Mouse (Mus musculus): Measurements from ENCODE around the gene Glrx5. TPM values are rescaled to one million over a fixed set of nuclear protein-coding genes. Genes with fewer than 3 reads are reported as not detected.

The Glrx5 gene
- polyA plus RNA-seq, 1 experiment from 2014 or later: 188 TPM

DNA sequence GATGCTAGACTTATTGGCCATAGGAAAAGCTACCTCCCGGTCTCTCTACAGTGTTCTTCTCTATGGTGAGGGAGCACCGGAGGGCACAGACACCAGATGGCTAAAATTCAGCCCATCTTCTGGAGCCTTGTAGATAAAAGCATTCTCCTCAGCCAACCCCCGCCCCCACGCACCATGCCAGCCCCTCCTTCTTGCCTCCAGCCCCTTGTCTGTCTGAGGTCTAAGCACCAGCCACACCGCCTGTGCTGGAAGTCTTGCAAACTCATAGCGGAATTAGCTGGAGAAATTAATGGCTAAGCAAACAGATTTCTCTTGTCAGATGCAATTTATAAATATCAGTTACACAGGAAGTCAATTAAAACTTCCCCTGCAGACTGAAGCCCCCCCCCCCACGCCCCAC, 43.0 kb downstream of the Glrx5 start:
- Histone ChIP-seq H3K36me3 (replicated peaks; ENCODE audit: control insufficient read depth, insufficient read depth, low read depth, low read length) (no peaks in the 10 kb centered on the region), H3K27ac (replicated peaks; ENCODE audit: low read depth, low read length) (no peak overlapping the region), H3K4me1 (ENCODE audit: control insufficient read depth, insufficient read depth, low read length) (no peaks in the 10 kb centered on the region), H3K9ac (replicated peaks; ENCODE audit: low read length) (no peak overlapping the region), H3K27me3 (ENCODE audit: control insufficient read depth, insufficient read depth, low read length) (no peaks in the 10 kb centered on the region), H3K9me3 (replicated peaks; ENCODE audit: control insufficient read depth, low read length) (no peaks in the 10 kb centered on the region), H3K4me2 (ENCODE audit: low read depth, low read length) (no peak overlapping the region), H3K4me3 (ENCODE audit: low read depth, low read length) (no peak overlapping the region)
- DNase-seq (ENCODE audit: low spot score) (no peak), ATAC-seq (replicated peaks; ENCODE audit: insufficient number of reproducible peaks, low FRiP score, low TSS enrichment, low read depth) (no peak)
- 60% methylated on average over 7 of the region's 7 CpGs for WGBS

DNA sequence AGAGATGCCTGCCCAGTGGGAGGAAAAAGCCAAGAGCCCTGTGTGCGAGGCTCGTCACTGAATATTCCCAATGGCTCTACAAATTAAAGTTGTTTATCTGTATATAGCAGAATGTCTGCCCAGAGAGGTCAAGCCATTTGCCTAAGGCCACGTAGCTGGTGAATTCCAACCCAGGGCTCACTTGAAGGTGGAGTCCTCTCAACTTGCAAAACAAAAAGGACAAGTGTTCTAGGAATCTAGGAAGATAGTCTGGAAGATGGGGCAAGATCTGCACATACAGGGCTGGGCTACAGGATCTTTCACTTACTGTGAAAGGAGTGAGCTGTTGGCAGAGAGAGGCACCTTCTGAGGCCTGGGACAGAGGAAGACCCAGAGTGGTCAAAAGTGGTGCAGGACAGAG, 44.0 kb downstream of the Glrx5 start:
- H3K27me3 ChIP-seq (ENCODE audit: control insufficient read depth, insufficient read depth, low read length): no peaks in the 10 kb centered on the region
- DNase-seq (ENCODE audit: low spot score): no peak
- H3K27ac ChIP-seq (replicated peaks; ENCODE audit: low read depth, low read length): no peak overlapping the region
- H3K9ac ChIP-seq (replicated peaks; ENCODE audit: low read length): no peak overlapping the region
- H3K4me2 ChIP-seq (ENCODE audit: low read depth, low read length): no peak overlapping the region
- H3K9me3 ChIP-seq (replicated peaks; ENCODE audit: control insufficient read depth, low read length): no peaks in the 10 kb centered on the region
- no peak for ATAC-seq (replicated peaks; ENCODE audit: insufficient number of reproducible peaks, low FRiP score, low TSS enrichment, low read depth)
- no peak overlapping the region for H3K4me3 ChIP-seq (ENCODE audit: low read depth, low read length)
- H3K36me3 ChIP-seq (replicated peaks; ENCODE audit: control insufficient read depth, insufficient read depth, low read depth, low read length): no peaks in the 10 kb centered on the region
- no peaks in the 10 kb centered on the region for H3K4me1 ChIP-seq (ENCODE audit: control insufficient read depth, insufficient read depth, low read length)
- WGBS: 70% methylated on average over 3 of the region's 3 CpGs

DNA sequence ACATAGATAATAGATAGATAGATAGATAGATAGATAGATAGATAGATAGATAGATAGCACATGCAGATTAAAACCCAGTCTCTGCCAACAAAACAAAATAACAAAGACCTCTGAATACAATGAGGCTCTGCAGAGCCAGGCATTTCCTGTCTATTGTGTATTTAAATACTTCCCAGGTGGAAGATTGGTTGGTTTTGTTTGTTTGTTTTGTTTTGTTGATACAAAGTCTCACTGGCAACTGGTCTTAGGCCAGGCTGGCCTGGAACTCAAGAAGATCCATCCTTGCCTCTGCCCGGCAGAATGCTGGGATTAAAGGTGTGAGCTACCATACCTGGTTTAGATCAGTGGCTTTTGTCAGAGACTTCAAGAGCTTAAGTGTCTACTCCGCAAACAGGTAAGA, 44.7 kb downstream of the Glrx5 start:
- H3K27ac ChIP-seq (replicated peaks; ENCODE audit: low read depth, low read length): no peak overlapping the region
- H3K9ac ChIP-seq (replicated peaks; ENCODE audit: low read length): no peak overlapping the region
- H3K27me3 ChIP-seq (ENCODE audit: control insufficient read depth, insufficient read depth, low read length): no peaks in the 10 kb centered on the region
- H3K4me1 ChIP-seq (ENCODE audit: control insufficient read depth, insufficient read depth, low read length): no peaks in the 10 kb centered on the region
- H3K9me3 ChIP-seq (replicated peaks; ENCODE audit: control insufficient read depth, low read length): no peaks in the 10 kb centered on the region
- WGBS: 90% methylated on average over 2 of the region's 2 CpGs
- H3K4me3 ChIP-seq (ENCODE audit: low read depth, low read length): no peak overlapping the region
- no peaks in the 10 kb centered on the region for H3K36me3 ChIP-seq (replicated peaks; ENCODE audit: control insufficient read depth, insufficient read depth, low read depth, low read length)
- H3K4me2 ChIP-seq (ENCODE audit: low read depth, low read length): no peak overlapping the region
- DNase-seq (ENCODE audit: low spot score) (no peak), ATAC-seq (replicated peaks; ENCODE audit: insufficient number of reproducible peaks, low FRiP score, low TSS enrichment, low read depth) (no peak)

DNA sequence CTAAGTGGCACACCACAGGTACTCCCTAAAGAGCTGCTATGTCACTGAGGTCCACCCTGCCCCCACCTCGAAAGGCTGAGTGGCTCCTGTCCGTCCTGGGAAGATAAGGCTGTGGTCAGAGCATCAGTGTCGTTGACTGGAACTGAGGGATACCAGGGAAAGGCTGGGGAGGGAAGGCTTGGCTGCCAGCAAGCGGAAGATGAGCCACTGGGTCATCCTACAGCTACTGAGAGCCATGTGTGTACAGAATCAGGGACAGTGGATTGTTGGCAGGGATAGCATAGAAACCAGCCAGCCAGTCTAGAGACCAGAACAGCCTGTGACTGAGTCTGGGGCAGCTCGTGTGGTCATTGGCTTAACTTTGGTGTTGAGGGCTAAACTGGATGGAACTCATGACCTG, 51.7 kb downstream of the Glrx5 start:
- H3K27ac ChIP-seq (replicated peaks; ENCODE audit: low read depth, low read length): no peak overlapping the region
- no peak overlapping the region for H3K9ac ChIP-seq (replicated peaks; ENCODE audit: low read length)
- no peak overlapping the region for H3K4me3 ChIP-seq (ENCODE audit: low read depth, low read length)
- WGBS: 67% methylated on average over 5 of the region's 5 CpGs
- ATAC-seq (replicated peaks; ENCODE audit: insufficient number of reproducible peaks, low FRiP score, low TSS enrichment, low read depth): no peak
- no peak overlapping the region for H3K4me2 ChIP-seq (ENCODE audit: low read depth, low read length)
- H3K27me3 ChIP-seq (ENCODE audit: control insufficient read depth, insufficient read depth, low read length): no peaks in the 10 kb centered on the region
- H3K4me1 ChIP-seq (ENCODE audit: control insufficient read depth, insufficient read depth, low read length): no peaks in the 10 kb centered on the region
- no peaks in the 10 kb centered on the region for H3K9me3 ChIP-seq (replicated peaks; ENCODE audit: control insufficient read depth, low read length)
- H3K36me3 ChIP-seq (replicated peaks; ENCODE audit: control insufficient read depth, insufficient read depth, low read depth, low read length): no peaks in the 10 kb centered on the region
- DNase-seq (ENCODE audit: low spot score): no peak

DNA sequence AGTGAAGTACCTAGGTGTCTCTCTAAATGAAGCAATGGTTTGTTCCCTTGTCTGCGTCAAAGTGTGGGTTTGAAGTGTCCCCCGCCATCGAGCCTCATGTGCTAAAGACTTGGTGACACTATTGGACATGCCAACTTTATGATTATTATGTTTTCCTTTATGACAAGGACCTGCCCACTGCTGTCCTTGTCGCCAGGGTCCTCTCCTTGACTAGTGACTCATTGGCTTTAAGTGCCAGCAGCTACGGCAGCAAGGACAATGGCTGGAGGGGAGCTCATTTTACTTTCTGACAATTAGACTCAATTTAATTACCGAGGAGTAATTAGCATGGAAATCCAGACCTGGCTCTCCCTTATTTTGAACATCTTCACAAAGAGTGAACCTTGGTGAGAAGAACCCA, 52.3 kb downstream of the Glrx5 start:
- Histone ChIP-seq H3K27me3 (ENCODE audit: control insufficient read depth, insufficient read depth, low read length) (no peaks in the 10 kb centered on the region), H3K9me3 (replicated peaks; ENCODE audit: control insufficient read depth, low read length) (no peaks in the 10 kb centered on the region), H3K9ac (replicated peaks; ENCODE audit: low read length) (no peak overlapping the region), H3K4me2 (ENCODE audit: low read depth, low read length) (no peak overlapping the region), H3K4me1 (ENCODE audit: control insufficient read depth, insufficient read depth, low read length) (no peaks in the 10 kb centered on the region), H3K4me3 (ENCODE audit: low read depth, low read length) (no peak overlapping the region), H3K36me3 (replicated peaks; ENCODE audit: control insufficient read depth, insufficient read depth, low read depth, low read length) (no peaks in the 10 kb centered on the region), H3K27ac (replicated peaks; ENCODE audit: low read depth, low read length) (no peak overlapping the region)
- WGBS: 89% methylated on average over 6 of the region's 6 CpGs
- ATAC-seq (replicated peaks; ENCODE audit: insufficient number of reproducible peaks, low FRiP score, low TSS enrichment, low read depth) (no peak), DNase-seq (ENCODE audit: low spot score) (no peak)

DNA sequence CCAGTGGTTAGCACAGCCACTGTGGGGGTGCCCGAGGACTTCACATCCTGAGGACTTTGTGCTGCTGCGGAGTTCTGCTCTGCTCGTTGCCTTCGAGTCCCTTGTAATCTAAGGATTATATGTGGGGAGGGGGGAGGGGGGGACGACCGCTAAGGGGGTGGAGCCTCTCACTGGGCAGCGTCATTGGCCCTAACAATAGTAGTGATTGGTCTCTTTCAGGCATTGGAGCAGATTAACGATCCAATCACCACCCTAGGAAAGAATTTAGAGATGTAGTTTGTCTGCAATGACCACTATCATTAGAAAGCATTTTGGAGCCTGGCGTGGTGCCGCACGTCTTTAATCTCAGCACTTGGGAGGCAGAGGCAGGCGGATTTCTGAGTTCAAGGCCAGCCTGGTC, 52.8 kb downstream of the Glrx5 start:
- 85% methylated on average over 12 of the region's 12 CpGs for WGBS
- H3K27ac ChIP-seq (replicated peaks; ENCODE audit: low read depth, low read length): no peak overlapping the region
- no peaks in the 10 kb centered on the region for H3K36me3 ChIP-seq (replicated peaks; ENCODE audit: control insufficient read depth, insufficient read depth, low read depth, low read length)
- no peak overlapping the region for H3K4me3 ChIP-seq (ENCODE audit: low read depth, low read length)
- H3K9me3 ChIP-seq (replicated peaks; ENCODE audit: control insufficient read depth, low read length): no peaks in the 10 kb centered on the region
- no peaks in the 10 kb centered on the region for H3K27me3 ChIP-seq (ENCODE audit: control insufficient read depth, insufficient read depth, low read length)
- no peak overlapping the region for H3K4me2 ChIP-seq (ENCODE audit: low read depth, low read length)
- H3K9ac ChIP-seq (replicated peaks; ENCODE audit: low read length): no peak overlapping the region
- ATAC-seq (replicated peaks; ENCODE audit: insufficient number of reproducible peaks, low FRiP score, low TSS enrichment, low read depth) (no peak), DNase-seq (ENCODE audit: low spot score) (no peak)
- H3K4me1 ChIP-seq (ENCODE audit: control insufficient read depth, insufficient read depth, low read length): no peaks in the 10 kb centered on the region

DNA sequence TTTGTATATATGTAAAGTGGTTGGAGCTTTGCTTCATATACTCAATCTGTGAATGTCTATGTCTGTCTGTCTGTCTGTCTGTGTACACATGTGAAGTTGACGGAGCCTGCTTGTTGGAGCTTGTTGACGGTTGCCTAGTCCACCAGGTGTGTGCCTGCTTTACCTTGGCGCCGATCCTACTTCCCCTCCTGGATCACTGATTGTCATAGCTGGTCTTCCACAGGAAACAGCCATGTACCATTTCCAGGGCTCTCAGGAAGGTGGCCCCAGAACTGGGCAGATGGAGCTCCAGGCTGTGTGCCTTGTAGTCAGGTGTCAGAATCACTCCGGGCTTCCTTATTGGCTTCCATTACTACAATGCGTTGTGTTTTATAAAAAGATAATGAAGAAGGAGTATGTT, 54.3 kb downstream of the Glrx5 start:
- Histone ChIP-seq H3K27me3 (ENCODE audit: control insufficient read depth, insufficient read depth, low read length) (no peaks in the 10 kb centered on the region), H3K4me3 (ENCODE audit: low read depth, low read length) (no peak overlapping the region), H3K9ac (replicated peaks; ENCODE audit: low read length) (no peak overlapping the region), H3K4me1 (ENCODE audit: control insufficient read depth, insufficient read depth, low read length) (no peaks in the 10 kb centered on the region), H3K4me2 (ENCODE audit: low read depth, low read length) (no peak overlapping the region), H3K9me3 (replicated peaks; ENCODE audit: control insufficient read depth, low read length) (no peaks in the 10 kb centered on the region), H3K36me3 (replicated peaks; ENCODE audit: control insufficient read depth, insufficient read depth, low read depth, low read length) (no peaks in the 10 kb centered on the region), H3K27ac (replicated peaks; ENCODE audit: low read depth, low read length) (no peak overlapping the region)
- WGBS: 96% methylated on average over 6 of the region's 6 CpGs
- DNase-seq (ENCODE audit: low spot score) (no peak), ATAC-seq (replicated peaks; ENCODE audit: insufficient number of reproducible peaks, low FRiP score, low TSS enrichment, low read depth) (no peak)

DNA sequence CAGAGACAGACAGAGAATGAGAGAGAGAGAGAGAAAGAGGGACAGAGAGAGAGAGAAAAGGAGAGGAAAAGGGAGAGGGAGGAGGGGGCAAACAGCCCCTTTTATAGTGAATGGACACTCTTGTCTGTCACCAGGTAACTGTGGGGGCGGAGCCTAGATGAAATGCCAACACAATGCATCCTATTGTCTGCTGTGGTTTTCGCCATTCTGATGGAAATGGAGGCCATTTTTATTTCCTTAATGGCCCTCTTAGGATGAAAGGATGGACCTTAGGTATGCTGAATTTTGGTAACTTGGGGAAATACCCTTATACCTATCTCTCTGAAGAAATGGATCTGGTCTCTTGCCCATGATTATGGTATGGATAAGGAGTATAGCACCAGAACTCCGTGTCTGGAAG, 54.9 kb downstream of the Glrx5 start:
- DNase-seq (ENCODE audit: low spot score) (no peak), ATAC-seq (replicated peaks; ENCODE audit: insufficient number of reproducible peaks, low FRiP score, low TSS enrichment, low read depth) (no peak)
- Histone ChIP-seq H3K4me1 (ENCODE audit: control insufficient read depth, insufficient read depth, low read length) (no peaks in the 10 kb centered on the region), H3K27me3 (ENCODE audit: control insufficient read depth, insufficient read depth, low read length) (no peaks in the 10 kb centered on the region), H3K4me3 (ENCODE audit: low read depth, low read length) (no peak overlapping the region), H3K27ac (replicated peaks; ENCODE audit: low read depth, low read length) (no peak overlapping the region), H3K9me3 (replicated peaks; ENCODE audit: control insufficient read depth, low read length) (no peaks in the 10 kb centered on the region), H3K36me3 (replicated peaks; ENCODE audit: control insufficient read depth, insufficient read depth, low read depth, low read length) (no peaks in the 10 kb centered on the region), H3K4me2 (ENCODE audit: low read depth, low read length) (no peak overlapping the region), H3K9ac (replicated peaks; ENCODE audit: low read length) (no peak overlapping the region)
- 77% methylated on average over 3 of the region's 3 CpGs for WGBS

DNA sequence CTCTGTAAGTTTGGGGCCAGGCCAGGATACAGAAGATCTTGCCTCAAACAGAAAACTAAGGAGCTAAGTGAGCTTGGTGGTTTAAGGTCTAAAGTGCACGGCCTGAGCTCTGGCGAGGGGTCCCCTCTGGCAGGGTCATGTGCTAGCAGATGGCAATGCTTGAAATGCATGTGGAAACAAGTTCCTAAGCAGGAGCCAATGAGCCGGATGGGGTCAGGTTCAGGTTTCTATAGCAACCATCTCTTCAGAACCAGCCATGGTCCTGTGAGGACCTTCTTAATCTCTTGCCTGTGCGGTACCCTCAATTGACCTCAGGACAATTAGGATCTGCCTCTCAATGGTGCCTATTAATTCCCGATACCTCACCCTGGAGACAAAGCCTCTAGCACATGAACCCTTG, 56.7 kb downstream of the Glrx5 start:
- 46% methylated on average over 5 of the region's 5 CpGs for WGBS
- no peak for DNase-seq (ENCODE audit: low spot score)
- Histone ChIP-seq H3K4me2 (ENCODE audit: low read depth, low read length) (no peak overlapping the region), H3K36me3 (replicated peaks; ENCODE audit: control insufficient read depth, insufficient read depth, low read depth, low read length) (no peaks in the 10 kb centered on the region), H3K4me1 (ENCODE audit: control insufficient read depth, insufficient read depth, low read length) (no peaks in the 10 kb centered on the region), H3K9ac (replicated peaks; ENCODE audit: low read length) (no peak overlapping the region), H3K27ac (replicated peaks; ENCODE audit: low read depth, low read length) (no peak overlapping the region), H3K27me3 (ENCODE audit: control insufficient read depth, insufficient read depth, low read length) (no peaks in the 10 kb centered on the region), H3K9me3 (replicated peaks; ENCODE audit: control insufficient read depth, low read length) (no peaks in the 10 kb centered on the region), H3K4me3 (ENCODE audit: low read depth, low read length) (no peak overlapping the region)
- no peak for ATAC-seq (replicated peaks; ENCODE audit: insufficient number of reproducible peaks, low FRiP score, low TSS enrichment, low read depth)
